Mouse (Mus musculus) liver, embryonic 11.5 days (tissue): ENCODE results near the gene Bpifa5. TPM values are rescaled to one million over a fixed set of nuclear protein-coding genes. Genes with fewer than 3 reads are reported as not detected.

Experiments used
- ATAC-seq: fragments of 200-750 bp; cut with Nextera tagmentation; replicated peaks from 2 replicates; pipeline ENCODE4 v1.8.0; 2017; ENCODE audit warnings: moderate number of reproducible peaks, mild to moderate bottlenecking, moderate TSS enrichment, moderate library complexity; ENCODE audit not compliant: low FRiP score
- DNase-seq: peaks from one replicate; pipeline ENCODE4 v3.0.0-alpha.2; 2017; ENCODE audit warnings: low spot score
- H3K27ac ChIP-seq: fragments of 300-500 bp; sonication (generic); 2 replicates; pipeline ENCODE4 v1.5.1; 2014; ENCODE audit warnings: mild to moderate bottlenecking, low read depth, low read length, control low read depth
- H3K27me3 ChIP-seq: fragments of 300-500 bp; sonication (generic); replicated peaks from 2 replicates; pipeline ENCODE4 v1.6.1; 2014; ENCODE audit warnings: low read length, mixed read lengths; ENCODE audit not compliant: control insufficient read depth, insufficient read depth
- H3K36me3 ChIP-seq: fragments of 300-500 bp; sonication (generic); 2 replicates; pipeline ENCODE4 v1.6.1; 2014; ENCODE audit warnings: mild to moderate bottlenecking, low read length, moderate library complexity, mixed read lengths; ENCODE audit not compliant: control insufficient read depth, insufficient read depth
- H3K4me1 ChIP-seq: fragments of 300-500 bp; sonication (generic); replicated peaks from 2 replicates; pipeline ENCODE4 v1.6.1; 2014; ENCODE audit warnings: low read length, mixed read lengths; ENCODE audit not compliant: control insufficient read depth, insufficient read depth
- H3K4me2 ChIP-seq: fragments of 300-500 bp; sonication (generic); 2 replicates; pipeline ENCODE4 v1.6.1; 2014; ENCODE audit warnings: mild to moderate bottlenecking, control low read depth, moderate library complexity
- H3K4me3 ChIP-seq: fragments of 300-500 bp; sonication (generic); 2 replicates; pipeline ENCODE4 v1.5.1; 2014; ENCODE audit warnings: low read depth, low read length, control low read depth
- H3K9ac ChIP-seq: fragments of 300-500 bp; sonication (generic); 2 replicates; pipeline ENCODE4 v1.6.1; 2014; ENCODE audit warnings: low read depth, low read length, control low read depth
- H3K9me3 ChIP-seq: fragments of 300-500 bp; sonication (generic); 2 replicates; pipeline ENCODE4 v1.6.1; 2016; ENCODE audit warnings: low read length, inconsistent platforms, mixed read lengths; ENCODE audit not compliant: control insufficient read depth
- WGBS: fragments of 180-500 bp; shearing (Covaris S2); extraction: QIAGEN DNeasy Blood & Tissue Kit; methylation state at CpG from one replicate; pipeline ENCODE4 v1.1.7; 2014; 5-methylcytosine and 5-hydroxymethylcytosine counted together
- polyA plus RNA-seq: library from polyadenylated mRNA; unstranded; fragments of >200 nt; fragmentation: Nextera tagmentation; extraction: Ambion mirVana; gene quantifications from 2 replicates; pipeline ENCODE4 v1.2.1, GENCODE M21; 2014

Bpifa5 gene
- not detected in 2 replicates for polyA plus RNA-seq

DNA sequence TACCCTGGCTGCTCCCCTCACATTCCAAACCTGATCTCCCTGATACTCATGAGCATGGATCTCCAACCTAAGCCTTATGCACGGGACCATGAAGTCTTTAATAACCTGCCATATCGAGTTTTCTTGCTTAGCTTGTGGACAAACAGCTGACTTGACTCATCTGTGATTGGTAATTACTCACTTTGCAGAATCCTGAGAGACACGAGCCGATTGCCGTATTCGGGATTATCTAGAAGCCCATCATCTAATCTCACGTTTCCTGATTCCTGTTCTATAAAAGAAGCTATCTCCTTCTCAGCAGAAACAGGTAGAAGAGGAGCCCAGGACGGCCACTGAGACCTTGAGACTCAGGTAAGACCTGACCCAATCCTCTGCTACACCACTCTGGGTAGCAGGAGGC, at the start of gene Bpifa5:
Bpifa5 (plus strand) TSS at position 301 of the 400 bp plus-strand sequence.
- H3K4me2 ChIP-seq: no peak within 1 kb of the TSS
- WGBS: 72% methylated on average over 8 of the region's 8 CpGs
- DNase-seq: no peak

DNA sequence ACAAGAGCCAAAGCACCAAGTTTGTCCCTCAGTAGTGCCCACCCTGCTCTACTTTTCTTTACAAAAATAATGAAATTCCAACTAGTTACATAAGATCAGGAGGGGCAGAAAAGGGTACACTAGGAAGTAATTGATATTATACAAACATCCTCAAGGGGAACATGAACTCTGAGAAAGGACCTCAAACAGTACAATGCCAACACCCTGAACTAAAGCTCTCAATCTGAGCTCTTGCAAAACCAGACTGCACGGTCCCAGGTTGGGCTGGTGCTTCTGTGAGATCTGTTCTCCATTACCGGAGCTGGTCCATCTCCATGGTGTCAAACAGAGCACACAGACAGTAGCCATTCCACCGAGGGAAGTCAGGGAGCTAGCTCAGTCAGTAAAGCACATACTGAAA, 45.0 kb upstream of the Bpifa5 start:
- no peaks in the 10 kb centered on the region for H3K4me1 ChIP-seq
- H3K4me2 ChIP-seq: no peak overlapping the region
- no peak overlapping the region for H3K27ac ChIP-seq
- DNase-seq (no peak), ATAC-seq (no peak)
- no peak overlapping the region for H3K9ac ChIP-seq
- H3K36me3 ChIP-seq: no peaks in the 10 kb centered on the region
- H3K9me3 ChIP-seq: no peaks in the 10 kb centered on the region; the same call in 1 of the 2 replicates
- H3K4me3 ChIP-seq: no peak overlapping the region
- H3K27me3 ChIP-seq: no peaks in the 10 kb centered on the region
- WGBS: 82% methylated on average over 3 of the region's 3 CpGs

More for the DNA sequence above, at the start of gene Bpifa5:
- no peak for ATAC-seq
- no peak within 1 kb of the TSS for H3K9ac ChIP-seq
- H3K27ac ChIP-seq: no peak within 1 kb of the TSS
- no peaks in the 10 kb centered on the region for H3K4me1 ChIP-seq
- no peak within 1 kb of the TSS for H3K4me3 ChIP-seq
- no peaks in the 10 kb centered on the region; the same call in 1 of the 2 replicates for H3K9me3 ChIP-seq
- no peaks in the 10 kb centered on the region for H3K36me3 ChIP-seq
- H3K27me3 ChIP-seq: no peaks in the 10 kb centered on the region

DNA sequence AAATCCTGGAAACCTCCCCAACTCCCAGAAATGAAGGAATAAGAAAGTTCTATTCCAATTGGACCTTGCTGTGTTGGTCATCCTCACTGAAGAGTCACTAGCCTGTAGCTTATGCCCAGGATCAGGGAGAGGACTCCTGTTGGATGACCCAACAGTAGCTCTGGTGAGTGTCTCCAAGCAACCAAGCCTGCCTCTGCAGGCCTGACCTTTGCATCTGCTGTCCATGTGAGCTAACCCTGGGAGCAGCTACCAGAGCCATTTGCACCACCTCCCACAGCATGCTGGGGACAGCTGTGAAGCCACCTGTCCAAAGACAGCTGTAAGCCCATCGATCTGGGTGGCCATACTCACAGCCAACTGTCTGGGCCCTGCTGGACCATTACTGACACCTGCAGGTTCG, 32.3 kb upstream of the Bpifa5 start, which contains the start of gene Bpifa3:
Bpifa3 (plus strand) TSS at position 217 of the 400 bp plus-strand sequence.
- 54% methylated on average over 2 of the region's 2 CpGs for WGBS
- H3K36me3 ChIP-seq: no peaks in the 10 kb centered on the region
- ATAC-seq: no peak

DNA sequence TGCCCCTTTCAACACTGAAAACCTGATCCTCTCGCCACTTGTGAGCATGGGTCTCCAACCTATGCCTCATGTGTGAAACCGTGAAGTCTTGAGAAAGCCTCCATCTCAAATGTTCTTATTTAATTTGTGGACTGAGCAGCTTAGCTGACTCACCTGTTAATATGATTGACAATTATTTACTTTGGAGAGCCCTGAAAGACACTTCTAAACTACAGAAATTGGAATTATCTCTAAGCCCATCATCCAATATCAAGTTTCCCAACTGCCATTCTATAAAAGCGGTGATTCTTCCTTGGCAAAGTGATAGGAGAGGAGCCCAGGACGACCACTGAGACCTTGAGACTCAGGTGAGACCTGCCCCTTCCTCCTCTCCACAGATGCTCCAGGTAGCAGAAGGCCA, 19.8 kb upstream of the Bpifa5 start, which contains the start of gene Bpifa1:
Bpifa1 (plus strand) TSS at position 301 of the 400 bp plus-strand sequence.
- ATAC-seq (no peak), DNase-seq (no peak)
- no peak within 1 kb of the TSS for H3K27ac ChIP-seq
- no peak within 1 kb of the TSS for H3K4me3 ChIP-seq
- 62% methylated on average over 4 of the region's 4 CpGs for WGBS
- no peaks in the 10 kb centered on the region for H3K4me1 ChIP-seq
- no peaks in the 10 kb centered on the region for H3K27me3 ChIP-seq
- no peak within 1 kb of the TSS for H3K9ac ChIP-seq
- no peaks in the 10 kb centered on the region for H3K36me3 ChIP-seq
- no peaks in the 10 kb centered on the region for H3K9me3 ChIP-seq
- H3K4me2 ChIP-seq: no peak within 1 kb of the TSS

More for the DNA sequence above, 32.3 kb upstream of the Bpifa5 start, which contains the start of gene Bpifa3:
- H3K9ac ChIP-seq: no peak within 1 kb of the TSS
- H3K4me2 ChIP-seq: no peak within 1 kb of the TSS
- no peak within 1 kb of the TSS for H3K27ac ChIP-seq
- DNase-seq: no peak
- H3K4me1 ChIP-seq: no peaks in the 10 kb centered on the region
- no peak within 1 kb of the TSS for H3K4me3 ChIP-seq
- H3K9me3 ChIP-seq: no peaks in the 10 kb centered on the region
- no peaks in the 10 kb centered on the region for H3K27me3 ChIP-seq

DNA sequence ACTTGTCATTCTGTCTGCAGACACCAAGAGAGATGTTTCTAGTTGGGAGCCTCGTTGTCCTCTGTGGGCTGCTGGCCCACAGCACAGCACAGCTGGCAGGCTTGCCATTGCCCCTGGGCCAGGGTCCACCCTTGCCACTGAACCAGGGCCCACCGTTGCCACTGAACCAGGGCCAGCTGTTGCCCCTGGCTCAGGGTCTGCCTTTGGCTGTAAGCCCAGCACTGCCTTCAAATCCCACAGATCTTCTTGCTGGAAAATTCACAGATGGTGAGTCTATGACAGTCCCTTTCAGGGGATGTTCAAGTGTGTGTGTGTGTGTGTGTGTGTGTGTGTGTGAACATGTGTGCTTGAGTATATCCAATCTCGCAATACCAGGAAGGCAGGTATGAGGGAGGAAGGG, 18.7 kb upstream of the Bpifa5 start:
- Histone ChIP-seq H3K4me3 (no peak overlapping the region), H3K27ac (no peak overlapping the region), H3K4me2 (no peak overlapping the region), H3K9ac (no peak overlapping the region), H3K4me1 (no peaks in the 10 kb centered on the region), H3K36me3 (no peaks in the 10 kb centered on the region), H3K9me3 (no peaks in the 10 kb centered on the region), H3K27me3 (no peaks in the 10 kb centered on the region)
- ATAC-seq: no peak
- DNase-seq: peak; percentile 15
- WGBS: 77% methylated on average over 3 of the region's 3 CpGs

DNA sequence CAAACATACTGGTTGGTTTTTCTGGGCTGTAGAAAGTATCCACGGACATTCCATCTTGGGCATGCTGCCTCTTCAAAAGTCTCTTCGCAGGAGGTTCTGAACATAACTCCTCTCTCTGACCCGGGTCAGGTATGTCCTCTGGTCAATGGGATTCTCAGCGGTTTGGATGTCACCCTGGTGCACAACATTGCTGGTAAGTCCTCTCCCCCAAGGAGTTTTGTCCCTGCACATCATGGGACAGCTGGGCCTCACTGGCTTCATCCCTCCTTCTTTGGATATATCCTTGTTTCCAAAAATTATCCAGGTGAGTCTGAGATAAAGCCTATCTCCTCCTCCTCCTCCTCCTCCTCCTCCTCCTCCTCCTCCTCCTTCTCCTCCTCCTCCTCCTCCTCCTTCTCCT, 14.9 kb upstream of the Bpifa5 start:
- Histone ChIP-seq H3K27ac (no peak overlapping the region), H3K4me3 (no peak overlapping the region), H3K4me2 (no peak overlapping the region), H3K9ac (no peak overlapping the region), H3K27me3 (no peaks in the 10 kb centered on the region), H3K4me1 (no peaks in the 10 kb centered on the region), H3K36me3 (no peaks in the 10 kb centered on the region), H3K9me3 (no peaks in the 10 kb centered on the region)
- ATAC-seq: no peak
- no peak for DNase-seq
- WGBS: 72% methylated on average over 4 of the region's 4 CpGs

DNA sequence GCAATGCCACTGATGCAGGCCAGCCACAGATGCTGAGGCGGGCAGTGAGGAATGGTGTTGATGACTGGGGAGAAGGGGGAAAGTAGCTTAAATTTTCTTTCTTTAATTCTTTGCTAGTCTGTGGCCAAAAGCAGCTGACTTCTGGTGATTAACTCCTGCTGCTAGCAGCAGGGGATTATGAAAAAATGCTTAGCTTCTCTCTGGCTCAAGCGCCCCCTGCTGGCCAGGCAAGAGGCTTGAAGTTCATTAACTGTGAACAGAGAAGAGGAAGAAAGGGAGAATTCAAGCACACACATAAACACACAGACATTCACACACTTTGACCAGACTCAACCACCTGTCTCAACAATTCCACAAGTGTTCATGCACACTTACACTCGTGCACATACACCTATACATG, 4.0 kb upstream of the Bpifa5 start:
- Histone ChIP-seq H3K9me3 (no peaks in the 10 kb centered on the region; the same call in 1 of the 2 replicates), H3K36me3 (no peaks in the 10 kb centered on the region), H3K9ac (no peak overlapping the region), H3K27ac (no peak overlapping the region), H3K4me2 (no peak overlapping the region), H3K27me3 (no peaks in the 10 kb centered on the region), H3K4me3 (no peak overlapping the region), H3K4me1 (no peaks in the 10 kb centered on the region)
- 34% methylated on average over 3 of the region's 3 CpGs for WGBS
- no peak for DNase-seq
- no peak for ATAC-seq

DNA sequence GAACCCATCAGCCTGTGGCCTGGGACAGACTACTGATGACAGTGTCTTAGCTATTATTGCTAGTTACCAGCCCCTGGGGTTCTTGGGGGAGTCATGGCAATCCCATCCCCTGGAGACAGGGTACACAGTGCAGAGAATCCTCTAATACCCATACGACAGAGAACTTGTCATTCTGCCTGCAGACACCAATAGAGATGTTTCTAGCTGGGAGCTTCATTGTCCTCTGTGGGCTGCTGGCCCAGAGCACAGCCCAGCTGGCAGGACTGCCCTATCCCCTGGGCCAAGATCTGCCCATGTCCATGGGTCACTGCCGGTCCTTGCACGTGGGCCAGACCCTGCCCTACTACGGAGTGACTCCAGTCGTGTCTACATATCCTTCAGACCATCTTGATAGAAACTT, 899 bp downstream of the Bpifa5 start:
- no peak for DNase-seq
- 79% methylated on average over 5 of the region's 5 CpGs for WGBS
- Histone ChIP-seq H3K9ac (no peak overlapping the region), H3K4me3 (no peak overlapping the region), H3K4me2 (no peak overlapping the region), H3K27ac (no peak overlapping the region), H3K9me3 (no peaks in the 10 kb centered on the region; the same call in 1 of the 2 replicates), H3K27me3 (no peaks in the 10 kb centered on the region), H3K36me3 (no peaks in the 10 kb centered on the region), H3K4me1 (no peaks in the 10 kb centered on the region)
- no peak for ATAC-seq

DNA sequence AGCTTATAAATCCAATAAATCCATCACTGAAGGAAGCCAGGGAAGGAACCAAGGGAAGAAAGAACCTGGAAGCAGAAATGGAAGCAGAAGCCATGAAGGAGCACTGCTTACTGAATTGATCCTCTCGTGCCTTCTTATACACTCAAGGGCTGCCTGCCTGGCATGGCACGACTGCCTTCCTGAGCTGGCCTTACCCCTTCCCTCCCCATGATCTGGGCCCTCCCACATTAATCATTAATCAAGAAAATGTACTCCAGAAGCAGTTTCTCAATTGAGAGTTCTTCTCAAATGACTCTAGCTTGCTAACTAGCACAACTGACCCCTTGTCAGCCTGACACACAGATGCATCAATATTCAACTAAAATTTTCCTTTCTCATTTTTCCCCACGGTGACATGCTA, 6.8 kb downstream of the Bpifa5 start:
- H3K4me1 ChIP-seq: no peaks in the 10 kb centered on the region
- H3K9me3 ChIP-seq: no peaks in the 10 kb centered on the region
- no peak overlapping the region for H3K4me3 ChIP-seq
- H3K27ac ChIP-seq: no peak overlapping the region
- WGBS: 58% methylated on average over 3 of the region's 3 CpGs
- no peaks in the 10 kb centered on the region for H3K27me3 ChIP-seq
- ATAC-seq: no peak
- H3K36me3 ChIP-seq: no peaks in the 10 kb centered on the region
- no peak for DNase-seq
- no peak overlapping the region for H3K4me2 ChIP-seq
- no peak overlapping the region for H3K9ac ChIP-seq
